In the genomic region with DNA sequence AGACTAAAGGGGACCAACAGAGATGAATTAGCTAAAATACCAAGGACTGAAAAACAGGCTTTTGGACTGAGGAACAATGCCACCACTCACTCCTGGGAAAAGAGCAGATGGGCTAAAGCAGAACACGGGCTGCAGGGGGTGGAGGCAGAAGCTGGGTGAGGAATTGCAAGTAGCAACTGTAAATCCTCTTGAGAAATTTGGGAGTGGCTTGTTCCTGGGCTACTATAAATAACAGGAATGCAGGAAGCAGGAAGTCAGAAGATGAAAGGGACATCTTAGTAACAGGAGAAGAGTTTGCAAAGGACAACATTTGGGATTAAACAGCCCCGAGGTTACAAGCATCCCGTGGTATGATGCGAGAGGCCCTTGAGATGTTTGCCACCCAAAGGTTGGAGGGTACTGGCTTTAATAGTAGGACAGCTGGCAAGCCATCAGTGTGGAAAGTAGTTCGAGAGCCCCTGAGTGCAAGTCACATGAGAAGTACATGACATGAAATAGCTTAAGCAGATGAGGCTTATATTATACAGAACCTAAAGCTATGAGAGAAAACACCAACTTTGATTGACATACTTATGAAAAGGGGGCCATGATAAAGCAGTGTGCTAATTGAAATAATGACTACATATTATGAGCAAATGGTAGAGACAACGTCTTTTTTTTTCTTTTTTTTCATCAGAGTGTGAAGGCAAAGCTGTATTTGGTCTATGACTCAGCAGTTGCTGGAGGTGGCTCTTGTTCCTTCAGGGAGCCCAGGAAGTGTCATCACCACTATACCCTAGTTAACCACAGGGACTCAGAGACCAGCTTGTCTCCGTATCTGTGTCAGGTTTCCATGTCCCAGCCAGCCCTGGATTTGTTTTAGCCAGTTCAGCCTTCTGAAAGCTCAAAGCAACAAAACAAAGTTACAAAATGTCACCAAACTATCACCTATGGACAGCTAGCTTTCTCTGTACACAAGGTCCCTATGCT, we compare ENCODE assay signal across 10 mouse cellular contexts.
DNase-seq lines count a peak whose midpoint lies in the region; ATAC-seq lines count a peak whose summit lies in the region.
"Had no signal": no experiment of that assay in that cellular context is flagged by ENCODE, and none has a peak within 500 bp of the region (broad histone marks: within the 10 kb centered on the region; RNA-seq: fewer than 3 reads in every experiment).

No protein-coding gene starts in this region.

- no peak overlapping the region for H3K4me3 ChIP-seq in forebrain, embryonic 15.5 days
- H3K4me3 ChIP-seq: hindbrain, embryonic 15.5 days; neural tube, embryonic 12.5 days had no signal

- no peak overlapping the region for H3K4me2 ChIP-seq in forebrain, embryonic 15.5 days (replicated peaks)
- H3K4me2 ChIP-seq: hindbrain, embryonic 15.5 days; neural tube, embryonic 12.5 days had no signal

- ATAC-seq in forebrain, embryonic 15.5 days (replicated peaks) = no peak

- DNase-seq in heart, adult 11 months = peak; percentile 94
- no peak for DNase-seq in heart, postnatal 25 days (ENCODE audit: low spot score)
- DNase-seq in CD4-positive, CD25-positive, alpha-beta regulatory T cell, adult 2 months (ENCODE audit: low read depth, low spot score) = peak; percentile 8
- DNase-seq in cerebellum, postnatal 36 days = peak; percentile 36 to 37
- DNase-seq in left cerebral cortex, postnatal 4 days = peak; percentile 41
- no peak for DNase-seq in urinary bladder, postnatal 36 days (ENCODE audit: low spot score in 2 of 2)
- DNase-seq in spleen, postnatal 4 days (ENCODE audit: low spot score in 2 of 2) = no peak

- 68% methylated on average over 7 of the region's 7 CpGs for WGBS in forebrain, embryonic 15.5 days

- intact Hi-C loops in heart, postnatal 25 days (cut with DNase I) = no loop called here
- intact Hi-C loops in left cerebral cortex, postnatal 4 days (cut with DNase I) = no loop called here

- no peaks in the 10 kb centered on the region for H3K9me3 ChIP-seq in forebrain, embryonic 15.5 days
- H3K9me3 ChIP-seq: hindbrain, embryonic 15.5 days; neural tube, embryonic 12.5 days had no signal

- no peaks in the 10 kb centered on the region for H3K27me3 ChIP-seq in forebrain, embryonic 15.5 days
- H3K27me3 ChIP-seq: hindbrain, embryonic 15.5 days; neural tube, embryonic 12.5 days had no signal

- no peak overlapping the region for H3K9ac ChIP-seq in forebrain, embryonic 15.5 days (replicated peaks)
- H3K9ac ChIP-seq: hindbrain, embryonic 15.5 days; neural tube, embryonic 12.5 days had no signal

- H3K4me1 ChIP-seq in forebrain, embryonic 15.5 days = no peaks in the 10 kb centered on the region
- H3K4me1 ChIP-seq: hindbrain, embryonic 15.5 days; neural tube, embryonic 12.5 days had no signal

- H3K36me3 ChIP-seq in forebrain, embryonic 15.5 days = no peaks in the 10 kb centered on the region
- H3K36me3 ChIP-seq: hindbrain, embryonic 15.5 days; neural tube, embryonic 12.5 days had no signal

- H3K27ac ChIP-seq in forebrain, embryonic 15.5 days (replicated peaks) = no peak overlapping the region
- H3K27ac ChIP-seq: hindbrain, embryonic 15.5 days; neural tube, embryonic 12.5 days had no signal

Comparison
In these comparisons a context has a peak if more than half of its experiments do, and no peak if none do; other contexts are left out.
1. DNase-seq: peak in heart, adult 11 months (single experiment), CD4-positive, CD25-positive, alpha-beta regulatory T cell, adult 2 months (single experiment), cerebellum, postnatal 36 days (2 of 2) and left cerebral cortex, postnatal 4 days (single experiment); none in heart, postnatal 25 days (single experiment), urinary bladder, postnatal 36 days (0 of 2) and spleen, postnatal 4 days (0 of 2).